Mouse (Mus musculus): ENCODE results near the gene Thbs1.

GRCm38 (mm10) chr2:118074030-118074429 lies 37.6 kb upstream of the Thbs1 start:
- no peak for TF ChIP-seq CTCF (IDR thresholded peaks at IDR 0.05; ENCODE audit: low read depth, low read length)
- TF ChIP-seq GATA1 (IDR thresholded peaks at IDR 0.05; ENCODE audit: borderline replicate concordance, low read length): no peak
- TF ChIP-seq TAL1 (conservative IDR thresholded peaks at IDR 0.05; ENCODE audit: low read depth, low read length): no peak

All from G1E (cell line).